Mouse (Mus musculus) right cerebral cortex, postnatal 25 days (tissue): ENCODE results near the gene Tshz2.
"Not testable (repeated sequence)": the region's sequence is repeated elsewhere in the genome, so short reads cannot be mapped to it uniquely, and the experiment has no call there.

Experiments
- DNase-seq: peaks from one replicate; pipeline ENCODE4 v3.0.0; 2022

Gene Tshz2

GRCm38 (mm10) chr2:169632338-169633151, at the start of gene Tshz2:
Tshz2 (plus strand) TSS chr2:169633013.
- DNase-seq = no peak

- no peak for DNase-seq
These were observed 49.3 kb upstream of the Tshz2 start for GRCm38 (mm10) chr2:169583476-169583875.

GRCm38 (mm10) chr2:169584745-169585456, 47.9 kb upstream of the Tshz2 start:
- no peak for DNase-seq

GRCm38 (mm10) chr2:169585631-169586285, 47.1 kb upstream of the Tshz2 start:
- no peak for DNase-seq

- no peak for DNase-seq
These were observed 46.1 kb upstream of the Tshz2 start for GRCm38 (mm10) chr2:169586688-169587087.

GRCm38 (mm10) chr2:169587645-169588044, 45.2 kb upstream of the Tshz2 start, which contains the start of gene Gm11011:
Gm11011 (minus strand) TSS chr2:169587745.
- not testable (repeated sequence) for DNase-seq

- no peak for DNase-seq
These were observed 43.1 kb upstream of the Tshz2 start for GRCm38 (mm10) chr2:169589697-169590096.

- DNase-seq = no peak
These were observed 42.4 kb upstream of the Tshz2 start for GRCm38 (mm10) chr2:169590412-169590811.

GRCm38 (mm10) chr2:169593742-169594141, 39.1 kb upstream of the Tshz2 start:
- no peak for DNase-seq

GRCm38 (mm10) chr2:169597357-169597756, 35.5 kb upstream of the Tshz2 start:
- DNase-seq = no peak

GRCm38 (mm10) chr2:169597971-169598370, 34.8 kb upstream of the Tshz2 start:
- no peak for DNase-seq

- no peak for DNase-seq
These were observed 33.2 kb upstream of the Tshz2 start for GRCm38 (mm10) chr2:169599591-169599990.

GRCm38 (mm10) chr2:169600163-169600562, 32.6 kb upstream of the Tshz2 start:
- DNase-seq = peak; percentile 62

- peak; percentile 54 for DNase-seq
These were observed 25.7 kb upstream of the Tshz2 start for GRCm38 (mm10) chr2:169606901-169607678.

GRCm38 (mm10) chr2:169607787-169608186, 25.0 kb upstream of the Tshz2 start:
- DNase-seq = no peak

- no peak for DNase-seq
These were observed 22.9 kb upstream of the Tshz2 start for GRCm38 (mm10) chr2:169609956-169610355.

- DNase-seq = no peak
These were observed 21.9 kb upstream of the Tshz2 start for GRCm38 (mm10) chr2:169610882-169611281.

- DNase-seq = no peak
These were observed 21.3 kb upstream of the Tshz2 start for GRCm38 (mm10) chr2:169611557-169611956.

- no peak for DNase-seq
These were observed 18.1 kb upstream of the Tshz2 start for GRCm38 (mm10) chr2:169614683-169615082.

GRCm38 (mm10) chr2:169615998-169616397, 16.8 kb upstream of the Tshz2 start:
- no peak for DNase-seq

- no peak for DNase-seq
These were observed 11.6 kb upstream of the Tshz2 start for GRCm38 (mm10) chr2:169621201-169621710.

GRCm38 (mm10) chr2:169630070-169630469, 2.7 kb upstream of the Tshz2 start:
- DNase-seq = no peak
